Mouse (Mus musculus) kidney, postnatal 0 days (tissue): ENCODE data around the gene Glce. TPM values are rescaled to one million over a fixed set of nuclear protein-coding genes. Genes with fewer than 3 reads are reported as not detected.

Experiments
- ATAC-seq: fragments of 200-750 bp; cut with Nextera tagmentation; replicated peaks from 2 replicates; pipeline ENCODE4 v1.8.0; 2017; ENCODE audit warnings: low read depth, moderate number of reproducible peaks, moderate TSS enrichment, moderate library complexity; ENCODE audit not compliant: low FRiP score
- DNase-seq: peaks from one replicate; pipeline ENCODE4 v3.0.0-alpha.2; 2016; ENCODE audit warnings: low spot score
- H3K27ac ChIP-seq: fragments of 300-500 bp; sonication (generic); 2 replicates; pipeline ENCODE4 v1.5.1; 2014; ENCODE audit warnings: mild to moderate bottlenecking
- H3K27me3 ChIP-seq: fragments of 300-500 bp; sonication (generic); 2 replicates; pipeline ENCODE4 v1.6.1; 2014; ENCODE audit warnings: low read length, mixed read lengths; ENCODE audit not compliant: insufficient read depth
- H3K36me3 ChIP-seq: fragments of 300-500 bp; sonication (generic); 2 replicates; pipeline ENCODE4 v1.6.1; 2014; ENCODE audit warnings: low read length, mixed read lengths; ENCODE audit not compliant: insufficient read depth
- H3K4me1 ChIP-seq: fragments of 300-500 bp; sonication (generic); replicated peaks from 2 replicates; pipeline ENCODE4 v1.6.1; 2014; ENCODE audit warnings: antibody characterized with exemption, low read length, mixed read lengths; ENCODE audit not compliant: insufficient read depth
- H3K4me2 ChIP-seq: fragments of 300-500 bp; sonication (generic); 2 replicates; pipeline ENCODE4 v1.6.1; 2014; ENCODE audit warnings: mild to moderate bottlenecking, low read length, moderate library complexity, mixed read lengths
- H3K4me3 ChIP-seq: fragments of 300-500 bp; sonication (generic); replicated peaks from 2 replicates; pipeline ENCODE4 v1.5.1; 2014; ENCODE audit warnings: low read depth, low read length
- H3K9ac ChIP-seq: fragments of 300-500 bp; sonication (generic); 2 replicates; pipeline ENCODE4 v1.6.1; 2014; ENCODE audit warnings: low read depth, low read length
- H3K9me3 ChIP-seq: fragments of 300-500 bp; sonication (generic); replicated peaks from 2 replicates; pipeline ENCODE4 v1.6.1; 2016; ENCODE audit warnings: low read length, inconsistent platforms, mixed read lengths
- CTCF ChIP-seq: IDR thresholded peaks from 2 replicates; pipeline ENCODE4 v1.5.1; 2016; ENCODE audit warnings: antibody characterized with exemption, low read depth, mild to moderate bottlenecking, moderate library complexity
- WGBS: fragments of 180-500 bp; shearing (Covaris S2); extraction: QIAGEN DNeasy Blood & Tissue Kit; methylation state at CpG from one replicate; pipeline ENCODE4 v1.1.7; 2014; 5-methylcytosine and 5-hydroxymethylcytosine counted together
- polyA plus RNA-seq: library from polyadenylated mRNA; unstranded; fragments of >200 nt; fragmentation: Nextera tagmentation; extraction: Ambion mirVana; gene quantifications from 2 replicates; pipeline ENCODE4 v1.2.1, GENCODE M21; 2015

Gene Glce
- polyA plus RNA-seq, 1 experiment from 2014 or later = 14.4 TPM

DNA sequence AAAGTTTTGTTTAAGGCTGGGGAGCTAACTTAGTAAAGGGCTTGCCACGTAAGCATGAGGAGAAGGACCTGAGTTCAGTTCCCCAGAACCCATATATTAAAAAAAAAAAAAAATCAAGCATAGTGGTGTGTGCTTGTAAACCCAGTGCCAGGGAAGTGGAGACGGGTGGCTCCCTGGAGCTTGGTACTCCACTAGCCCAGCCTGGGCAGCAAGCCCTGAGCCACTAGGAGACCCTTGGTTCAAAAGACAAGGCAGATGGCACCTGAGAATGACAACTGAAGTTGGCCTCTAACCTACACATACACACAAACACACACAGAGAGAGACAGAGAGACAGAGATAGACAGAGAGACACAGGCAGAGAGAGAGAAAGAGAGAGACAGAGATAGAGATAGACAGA is 30.1 kb upstream of the Glce start:
- Histone ChIP-seq H3K4me3 (no peak overlapping the region), H3K9me3 (no peaks in the 10 kb centered on the region), H3K4me2 (no peak overlapping the region), H3K36me3 (no peaks in the 10 kb centered on the region), H3K9ac (no peak overlapping the region), H3K27ac (no peak overlapping the region), H3K4me1 (no peaks in the 10 kb centered on the region), H3K27me3 (no peaks in the 10 kb centered on the region)
- WGBS = 93% methylated on average over 2 of the region's 2 CpGs
- no peak for ATAC-seq
- TF ChIP-seq CTCF = no peak
- DNase-seq = no peak

DNA sequence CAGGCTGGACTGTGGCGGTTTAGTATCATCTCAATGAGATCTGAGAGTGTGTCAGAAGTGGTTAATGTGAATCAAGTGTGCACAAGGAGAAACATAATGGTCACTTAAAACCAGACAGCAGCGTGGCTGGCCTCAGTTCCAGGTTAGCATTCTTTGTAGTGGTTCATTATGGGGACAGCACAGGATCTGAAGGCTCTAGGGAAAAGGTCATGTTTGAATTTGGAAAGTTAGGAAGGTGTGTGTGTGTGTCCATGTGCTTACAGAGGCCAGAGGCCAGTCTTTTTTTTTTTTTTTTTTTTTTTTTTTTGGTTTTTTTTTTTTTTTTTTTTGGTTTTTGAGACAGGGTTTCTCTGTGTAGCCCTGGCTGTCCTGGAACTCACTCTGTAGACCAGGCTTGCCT is 22.7 kb upstream of the Glce start:
- no peaks in the 10 kb centered on the region for H3K27me3 ChIP-seq
- H3K9ac ChIP-seq = no peak overlapping the region
- no peak overlapping the region for H3K4me3 ChIP-seq
- H3K27ac ChIP-seq = no peak overlapping the region
- ATAC-seq (no peak), DNase-seq (no peak)
- no peaks in the 10 kb centered on the region for H3K4me1 ChIP-seq
- H3K36me3 ChIP-seq = no peaks in the 10 kb centered on the region
- 91% methylated on average over 2 of the region's 2 CpGs for WGBS
- no peak overlapping the region for H3K4me2 ChIP-seq
- H3K9me3 ChIP-seq = no peaks in the 10 kb centered on the region
- no peak for TF ChIP-seq CTCF

DNA sequence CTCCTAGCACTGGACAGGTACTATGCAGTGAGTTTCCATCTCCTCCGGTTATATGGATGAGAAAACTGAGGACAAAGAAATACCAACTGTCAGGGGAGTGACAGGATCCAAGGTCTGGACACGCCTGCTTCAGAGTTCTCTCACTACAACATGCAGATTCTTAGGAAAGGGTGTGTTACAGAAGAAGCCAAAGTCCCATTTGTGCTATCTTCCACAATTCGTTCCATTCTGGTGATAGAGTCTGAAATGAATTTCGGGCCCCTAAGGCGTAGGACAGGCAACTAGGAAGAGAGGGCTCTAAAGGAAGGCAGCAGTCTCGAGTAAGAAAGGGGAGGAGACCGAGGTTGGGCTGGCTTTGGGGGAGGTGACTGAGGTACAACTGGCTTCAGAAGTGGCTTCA is 21.0 kb upstream of the Glce start:
- H3K27ac ChIP-seq = no peak overlapping the region
- WGBS = 56% methylated on average over 7 of the region's 7 CpGs
- H3K4me2 ChIP-seq = no peak overlapping the region
- no peaks in the 10 kb centered on the region for H3K4me1 ChIP-seq
- no peaks in the 10 kb centered on the region for H3K27me3 ChIP-seq
- no peak overlapping the region for H3K9ac ChIP-seq
- no peak overlapping the region for H3K4me3 ChIP-seq
- DNase-seq = no peak
- no peaks in the 10 kb centered on the region for H3K9me3 ChIP-seq
- TF ChIP-seq CTCF = no peak
- no peak for ATAC-seq
- H3K36me3 ChIP-seq = no peaks in the 10 kb centered on the region

DNA sequence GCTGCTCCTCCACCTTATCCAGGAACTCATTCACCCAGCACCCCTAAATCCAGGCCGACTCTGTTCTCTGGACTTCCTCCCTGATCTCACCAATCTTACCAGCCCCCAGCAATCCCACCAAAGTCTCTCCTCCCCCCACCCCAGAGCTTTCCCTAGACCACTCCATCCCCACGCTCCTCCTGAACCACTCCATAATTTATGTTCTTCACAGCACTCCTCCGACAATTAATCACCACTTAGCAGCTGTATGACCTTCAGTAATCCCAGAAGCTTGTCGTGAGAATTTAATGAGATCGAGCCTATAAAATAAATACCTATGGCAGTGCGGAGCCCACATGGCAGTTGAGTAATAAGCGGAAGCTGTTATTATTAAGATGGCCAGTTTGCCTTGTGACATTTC is 16.6 kb upstream of the Glce start:
- ATAC-seq (no peak), DNase-seq (no peak)
- no peaks in the 10 kb centered on the region; the same call in 1 of the 2 replicates for H3K27me3 ChIP-seq
- TF ChIP-seq CTCF = no peak
- H3K4me1 ChIP-seq = no peaks in the 10 kb centered on the region
- 27% methylated on average over 7 of the region's 7 CpGs for WGBS
- no peak overlapping the region for H3K27ac ChIP-seq
- no peaks in the 10 kb centered on the region for H3K36me3 ChIP-seq
- H3K4me2 ChIP-seq = no peak overlapping the region
- no peaks in the 10 kb centered on the region for H3K9me3 ChIP-seq
- no peak overlapping the region for H3K4me3 ChIP-seq
- H3K9ac ChIP-seq = no peak overlapping the region

DNA sequence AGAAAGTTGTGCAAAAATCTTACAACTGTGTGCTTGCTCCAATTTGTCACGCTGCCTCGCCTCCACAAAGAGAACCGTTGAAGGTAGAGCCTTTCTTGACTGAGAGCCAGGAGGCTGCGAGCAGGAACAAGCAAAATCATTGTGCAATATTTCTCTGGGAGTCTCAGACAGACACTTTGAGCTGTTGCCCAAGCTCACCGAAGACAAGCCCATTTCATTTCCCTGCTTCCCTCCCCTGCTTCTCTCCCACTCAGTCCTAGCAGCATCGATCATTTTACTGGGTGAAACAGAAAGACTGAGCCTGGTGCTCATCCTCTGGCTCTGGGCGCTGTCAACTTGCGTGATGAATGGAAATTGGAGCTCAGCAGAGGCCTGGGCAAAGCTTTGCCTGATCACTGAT is 14.8 kb upstream of the Glce start:
- H3K27me3 ChIP-seq = no peaks in the 10 kb centered on the region; the same call in 1 of the 2 replicates
- DNase-seq = peak; percentile 40
- H3K9ac ChIP-seq = no peak overlapping the region
- no peaks in the 10 kb centered on the region for H3K4me1 ChIP-seq
- no peak for TF ChIP-seq CTCF
- ATAC-seq = no peak
- no peaks in the 10 kb centered on the region for H3K9me3 ChIP-seq
- H3K36me3 ChIP-seq = no peaks in the 10 kb centered on the region
- no peak overlapping the region for H3K4me3 ChIP-seq
- H3K27ac ChIP-seq = no peak overlapping the region
- no peak overlapping the region for H3K4me2 ChIP-seq
- WGBS = 24% methylated on average over 8 of the region's 8 CpGs

DNA sequence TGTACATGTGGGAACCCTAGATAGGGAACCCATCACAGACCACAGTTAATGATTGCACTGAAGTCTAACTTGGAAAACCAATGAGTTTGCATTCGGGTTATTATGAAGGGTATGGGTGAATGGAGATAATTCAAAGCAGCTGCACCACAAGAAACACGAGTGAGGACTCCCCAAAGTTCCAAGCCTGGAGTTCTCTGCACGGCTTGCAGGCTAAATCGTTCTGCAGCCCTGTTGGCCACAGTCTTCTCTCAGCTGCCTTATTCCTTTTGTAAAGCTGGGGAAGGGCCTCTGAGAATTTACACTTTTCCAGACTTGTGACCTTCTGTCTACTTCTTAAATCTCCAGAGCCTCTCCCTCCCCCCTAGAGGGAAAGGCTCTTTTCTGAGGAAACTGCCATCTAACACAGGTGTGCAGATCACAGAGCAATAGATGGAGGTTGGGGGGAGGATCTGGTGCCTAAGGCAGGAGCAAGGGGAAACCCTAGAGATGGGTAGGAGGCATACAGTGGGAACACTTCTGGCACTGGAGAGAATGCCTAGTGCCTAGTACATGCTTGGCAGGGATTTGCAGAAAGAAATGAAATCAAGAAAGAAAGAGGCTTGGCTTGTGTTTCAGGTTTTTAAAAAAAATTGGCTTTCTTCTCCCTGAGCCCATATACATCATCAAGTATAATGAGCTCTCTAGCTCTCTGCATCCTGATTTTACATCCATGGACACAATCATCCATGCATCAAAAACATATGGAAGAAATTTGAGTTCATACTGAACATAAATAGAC is 9.7 kb upstream of the Glce start:
- no peaks in the 10 kb centered on the region; the same call in 1 of the 2 replicates for H3K27me3 ChIP-seq
- no peaks in the 10 kb centered on the region for H3K9me3 ChIP-seq
- no peaks in the 10 kb centered on the region for H3K4me1 ChIP-seq
- no peak overlapping the region for H3K4me2 ChIP-seq
- H3K4me3 ChIP-seq = no peak overlapping the region
- TF ChIP-seq CTCF = no peak
- no peak overlapping the region for H3K27ac ChIP-seq
- no peaks in the 10 kb centered on the region for H3K36me3 ChIP-seq
- DNase-seq = no peak
- no peak for ATAC-seq
- WGBS = 66% methylated on average over 4 of the region's 4 CpGs
- no peak overlapping the region for H3K9ac ChIP-seq

DNA sequence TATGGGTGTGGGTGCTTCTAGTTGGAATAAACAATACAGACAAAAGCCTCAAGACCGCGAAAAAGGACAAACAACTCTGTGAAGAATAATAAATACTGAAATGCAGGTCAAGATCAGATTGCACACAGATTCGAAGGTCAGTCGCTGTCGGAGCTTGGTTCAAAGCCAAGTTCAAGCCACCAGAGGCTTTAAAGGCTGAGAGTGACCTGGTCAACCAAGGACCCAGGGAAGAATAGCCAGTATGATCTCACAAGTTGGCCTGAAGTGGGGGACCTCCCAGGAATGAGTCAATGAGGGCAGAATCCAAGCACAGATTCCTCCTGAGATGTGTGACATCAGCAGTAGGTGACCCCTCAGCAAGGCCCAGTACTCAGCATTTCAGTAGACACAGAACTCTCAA is 8.3 kb upstream of the Glce start:
- Histone ChIP-seq H3K4me2 (no peak overlapping the region), H3K36me3 (no peaks in the 10 kb centered on the region), H3K4me1 (no peaks in the 10 kb centered on the region), H3K27me3 (no peaks in the 10 kb centered on the region), H3K27ac (no peak overlapping the region), H3K9me3 (no peaks in the 10 kb centered on the region), H3K9ac (no peak overlapping the region), H3K4me3 (no peak overlapping the region)
- DNase-seq (no peak), ATAC-seq (no peak)
- no peak for TF ChIP-seq CTCF
- 72% methylated on average over 5 of the region's 5 CpGs for WGBS
